Mouse (Mus musculus) forebrain, embryonic 12.5 days (tissue): Measurements from ENCODE around the gene Scgb1a1. TPM values are rescaled to one million over a fixed set of nuclear protein-coding genes. Genes with fewer than 3 reads are reported as not detected.
"Not testable (repeated sequence)": the region's sequence is repeated elsewhere in the genome, so short reads cannot be mapped to it uniquely, and the experiment has no call there.

Experiments used
- ATAC-seq: fragments of 200-750 bp; cut with Nextera tagmentation; 2 replicates; pipeline ENCODE4 v1.8.0; 2017; ENCODE audit warnings: moderate TSS enrichment; ENCODE audit not compliant: low FRiP score
- H3K27ac ChIP-seq: fragments of 300-500 bp; sonication (generic); 2 replicates; pipeline ENCODE4 v1.5.1; 2016; ENCODE audit warnings: mild to moderate bottlenecking
- H3K27me3 ChIP-seq: fragments of 300-500 bp; sonication (generic); 2 replicates; pipeline ENCODE4 v1.6.1; 2016; ENCODE audit warnings: mild to moderate bottlenecking
- H3K36me3 ChIP-seq: fragments of 300-500 bp; sonication (generic); replicated peaks from 2 replicates; pipeline ENCODE4 v1.6.1; 2016; ENCODE audit warnings: mild to moderate bottlenecking
- H3K4me1 ChIP-seq: fragments of 300-500 bp; sonication (generic); 2 replicates; pipeline ENCODE4 v1.6.1; 2016
- H3K4me2 ChIP-seq: fragments of 300-500 bp; sonication (generic); 2 replicates; pipeline ENCODE4 v1.6.1; 2016; ENCODE audit warnings: mild to moderate bottlenecking, moderate library complexity
- H3K4me3 ChIP-seq: fragments of 300-500 bp; sonication (generic); replicated peaks from 2 replicates; pipeline ENCODE4 v1.5.1; 2016; ENCODE audit warnings: mild to moderate bottlenecking
- H3K9ac ChIP-seq: fragments of 300-500 bp; sonication (generic); 2 replicates; pipeline ENCODE4 v1.6.1; 2016; ENCODE audit warnings: mild to moderate bottlenecking
- H3K9me3 ChIP-seq: fragments of 300-500 bp; sonication (generic); 2 replicates; pipeline ENCODE4 v1.6.1; 2016
- WGBS: fragments of 180-500 bp; shearing (Covaris S2); methylation state at CpG from one replicate; pipeline ENCODE4 v1.1.7; 2016; 5-methylcytosine and 5-hydroxymethylcytosine counted together
- polyA plus RNA-seq: library from polyadenylated mRNA; unstranded; fragments of >200 nt; fragmentation: Nextera tagmentation; extraction: Ambion mirVana; gene quantifications from 2 replicates; pipeline ENCODE4 v1.2.1, GENCODE M21; 2016

Gene Scgb1a1
- polyA plus RNA-seq, 1 experiment from 2014 or later, result not detected

DNA sequence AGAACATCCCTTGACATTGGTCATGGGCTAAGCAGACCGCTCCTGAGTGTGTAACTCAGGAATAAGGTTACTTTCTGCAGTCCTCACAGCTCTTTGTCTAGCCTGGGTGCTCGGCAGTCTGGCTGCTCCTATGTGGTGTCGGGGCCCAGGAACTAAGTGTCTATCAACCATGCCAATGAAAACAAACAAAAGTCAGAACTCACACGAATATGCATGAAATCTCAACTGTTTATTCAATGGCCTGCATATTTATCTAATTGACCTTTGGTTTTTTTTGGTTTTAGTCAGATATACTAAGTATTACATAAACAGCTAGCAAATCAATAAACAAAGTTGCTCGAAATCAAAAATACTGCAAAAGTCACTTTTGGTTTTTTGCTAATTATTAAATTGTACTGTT is 7.4 kb upstream of the Scgb1a1 start:
- 73% methylated on average over 5 of the region's 5 CpGs for WGBS
- no peak overlapping the region for H3K4me2 ChIP-seq
- ATAC-seq, result no peak
- H3K4me1 ChIP-seq, result no peaks in the 10 kb centered on the region
- no peak overlapping the region for H3K4me3 ChIP-seq
- no peak overlapping the region for H3K27ac ChIP-seq
- no peaks in the 10 kb centered on the region for H3K9me3 ChIP-seq
- no peaks in the 10 kb centered on the region for H3K27me3 ChIP-seq
- H3K9ac ChIP-seq, result no peak overlapping the region
- no peaks in the 10 kb centered on the region for H3K36me3 ChIP-seq

DNA sequence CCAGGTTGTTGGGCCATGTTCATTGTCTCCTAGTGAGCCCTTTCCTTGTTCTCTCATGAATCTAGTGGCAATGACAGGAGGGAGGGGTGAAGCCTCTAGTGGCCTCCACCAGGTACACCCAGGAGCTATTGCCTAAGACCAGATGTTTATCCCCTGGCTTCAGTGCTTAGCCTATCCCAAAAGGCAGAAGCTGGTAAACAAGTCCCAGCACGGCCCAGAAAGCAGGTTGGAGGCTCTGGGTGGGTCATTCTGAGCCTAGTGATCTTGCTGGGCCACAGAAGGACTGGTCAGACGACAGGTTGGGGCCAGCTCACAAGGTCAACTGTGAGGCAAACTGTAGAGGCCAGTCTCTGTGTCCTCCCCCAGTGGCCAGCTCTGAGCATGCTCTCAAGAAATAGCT is 3.0 kb upstream of the Scgb1a1 start:
- WGBS, result 64% methylated on average over 2 of the region's 2 CpGs
- H3K36me3 ChIP-seq, result no peaks in the 10 kb centered on the region
- H3K9me3 ChIP-seq, result no peaks in the 10 kb centered on the region
- H3K27ac ChIP-seq, result no peak overlapping the region
- H3K27me3 ChIP-seq, result no peaks in the 10 kb centered on the region
- H3K9ac ChIP-seq, result no peak overlapping the region
- H3K4me2 ChIP-seq, result no peak overlapping the region
- H3K4me3 ChIP-seq, result no peak overlapping the region
- no peak for ATAC-seq
- no peaks in the 10 kb centered on the region for H3K4me1 ChIP-seq

DNA sequence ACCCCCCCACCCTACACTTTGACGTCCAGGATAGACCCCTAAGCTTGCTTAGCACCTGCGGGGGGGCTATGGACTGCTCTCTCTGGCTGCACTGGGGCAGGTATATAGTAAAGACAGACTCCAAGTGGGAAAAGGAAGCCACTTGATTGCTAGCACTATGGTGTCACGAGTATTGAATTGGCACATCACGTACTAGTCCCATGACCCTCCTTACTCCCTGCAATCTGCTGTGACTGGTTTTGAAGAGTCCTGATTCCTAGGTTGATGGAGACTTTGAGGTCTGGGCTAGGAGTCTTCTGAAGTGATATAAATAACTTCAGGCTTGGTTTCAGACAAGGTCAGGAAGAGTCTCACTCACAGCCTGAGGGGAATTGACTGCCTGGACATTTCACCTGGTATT is 2.4 kb upstream of the Scgb1a1 start:
- ATAC-seq, result no peak
- no peak overlapping the region for H3K4me2 ChIP-seq
- WGBS, result 74% methylated on average over 4 of the region's 4 CpGs
- H3K27ac ChIP-seq, result no peak overlapping the region
- no peak overlapping the region for H3K4me3 ChIP-seq
- H3K36me3 ChIP-seq, result no peaks in the 10 kb centered on the region
- no peaks in the 10 kb centered on the region for H3K9me3 ChIP-seq
- H3K27me3 ChIP-seq, result no peaks in the 10 kb centered on the region
- no peaks in the 10 kb centered on the region for H3K4me1 ChIP-seq
- no peak overlapping the region for H3K9ac ChIP-seq

DNA sequence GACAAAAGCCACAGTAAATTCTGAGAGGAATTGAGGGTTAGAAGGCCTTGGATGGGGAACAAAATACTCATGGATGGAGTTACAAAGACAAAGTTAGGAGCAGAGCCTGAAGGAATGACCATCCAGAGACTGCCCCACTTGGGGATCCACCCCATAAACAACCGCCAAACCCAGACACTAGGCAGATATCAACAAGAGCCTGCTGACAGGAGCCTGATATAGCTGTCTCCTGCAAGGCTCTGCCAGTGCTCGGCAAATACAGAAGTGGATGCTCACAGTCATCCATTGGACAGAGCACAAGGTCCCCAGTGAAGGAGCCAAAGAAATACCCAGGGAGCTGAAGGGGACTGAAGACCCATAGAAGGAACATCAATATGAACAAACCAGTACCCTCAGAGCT is 3.9 kb downstream of the Scgb1a1 start:
- H3K27ac ChIP-seq, H3K4me2 ChIP-seq, H3K9ac ChIP-seq, H3K36me3 ChIP-seq, H3K9me3 ChIP-seq, ATAC-seq, H3K4me3 ChIP-seq, H3K27me3 ChIP-seq, H3K4me1 ChIP-seq: not testable (repeated sequence)
- WGBS, result 83% methylated on average over 2 of the region's 2 CpGs

DNA sequence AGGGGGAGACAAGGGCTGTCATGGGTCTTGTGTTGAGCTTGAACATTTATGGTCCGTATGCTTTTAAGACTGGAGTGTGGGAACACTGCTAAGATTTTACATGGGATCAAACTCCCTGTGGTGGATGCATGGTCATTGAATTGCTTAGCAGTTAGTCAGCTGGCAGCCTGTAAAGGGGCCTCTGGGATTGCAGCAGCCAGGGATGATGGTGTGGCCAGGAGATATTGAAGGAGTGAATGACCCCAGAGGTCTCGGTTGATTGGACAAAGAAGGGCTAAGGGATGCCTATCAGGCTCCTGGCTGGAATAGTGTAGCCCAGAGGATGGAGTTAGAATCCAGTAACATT is 4.8 kb downstream of the Scgb1a1 start:
- no peak overlapping the region for H3K27ac ChIP-seq

DNA sequence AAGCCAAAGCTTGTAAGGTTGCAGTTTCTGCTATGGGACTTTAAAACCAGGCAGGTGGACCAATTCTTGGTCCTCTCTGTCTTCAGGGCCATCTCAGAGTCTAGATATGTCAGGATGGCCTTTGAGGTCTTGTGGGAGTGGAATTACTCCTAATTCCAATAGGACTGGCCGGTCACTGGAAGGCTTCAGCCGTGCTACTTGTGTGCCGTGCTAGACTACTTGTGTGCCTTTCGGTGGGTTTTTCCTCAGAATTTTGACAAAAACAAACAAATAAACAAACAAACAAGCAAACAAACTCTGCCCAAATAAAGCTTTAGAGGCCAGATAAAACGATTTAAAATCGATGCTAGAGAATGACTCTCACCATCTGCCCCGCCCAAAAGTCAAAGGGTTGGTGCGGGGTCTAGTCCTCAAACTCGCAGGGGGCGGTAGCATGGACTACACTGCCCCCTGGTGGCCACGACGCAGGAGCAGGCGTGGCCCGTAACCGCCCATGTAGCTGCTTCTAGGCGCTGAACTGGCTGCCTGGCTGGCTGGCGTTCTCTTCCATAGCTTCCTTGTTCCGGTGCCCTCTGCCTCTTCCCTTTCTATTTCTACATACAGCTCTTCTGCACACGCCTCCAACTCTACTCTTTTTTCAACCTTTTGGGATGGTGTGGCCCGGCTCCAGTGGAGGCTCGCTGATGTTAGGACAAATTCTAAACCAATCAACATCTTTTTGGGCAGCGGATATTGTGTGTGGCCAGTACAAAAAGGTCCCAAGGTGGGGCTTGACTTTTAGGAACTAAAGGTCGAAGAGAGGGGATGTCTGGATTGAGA is 5.4 kb downstream of the Scgb1a1 start:
- 18% methylated on average over 23 of the region's 23 CpGs for WGBS
- Histone ChIP-seq H3K27me3 (peaks cover 3% of the 10 kb centered on the region), H3K27ac (no peak overlapping the region), H3K9ac (no peak overlapping the region; the same call in 1 of the 2 replicates), H3K36me3 (no peaks in the 10 kb centered on the region), H3K4me3 (0 out of 2 replicates have a peak overlapping the region, but pooled peaks have one; percentile 4), H3K4me2 (peak overlapping the region; percentile 35), H3K9me3 (no peaks in the 10 kb centered on the region), H3K4me1 (peaks cover 8% of the 10 kb centered on the region)
- peak; percentile 94 for ATAC-seq

More for the DNA sequence above, 4.8 kb downstream of the Scgb1a1 start:
- H3K9me3 ChIP-seq, result no peaks in the 10 kb centered on the region
- H3K4me2 ChIP-seq, result peak overlapping the region; percentile 35; the same call in 1 of the 2 replicates
- H3K27me3 ChIP-seq, result peaks cover 3% of the 10 kb centered on the region
- 83% methylated on average over 2 of the region's 2 CpGs for WGBS
- no peak; the same call in 1 of the 2 replicates for ATAC-seq
- H3K36me3 ChIP-seq, result no peaks in the 10 kb centered on the region
- H3K4me1 ChIP-seq, result peaks cover 8% of the 10 kb centered on the region
- no peak overlapping the region for H3K4me3 ChIP-seq
- H3K9ac ChIP-seq, result no peak overlapping the region

DNA sequence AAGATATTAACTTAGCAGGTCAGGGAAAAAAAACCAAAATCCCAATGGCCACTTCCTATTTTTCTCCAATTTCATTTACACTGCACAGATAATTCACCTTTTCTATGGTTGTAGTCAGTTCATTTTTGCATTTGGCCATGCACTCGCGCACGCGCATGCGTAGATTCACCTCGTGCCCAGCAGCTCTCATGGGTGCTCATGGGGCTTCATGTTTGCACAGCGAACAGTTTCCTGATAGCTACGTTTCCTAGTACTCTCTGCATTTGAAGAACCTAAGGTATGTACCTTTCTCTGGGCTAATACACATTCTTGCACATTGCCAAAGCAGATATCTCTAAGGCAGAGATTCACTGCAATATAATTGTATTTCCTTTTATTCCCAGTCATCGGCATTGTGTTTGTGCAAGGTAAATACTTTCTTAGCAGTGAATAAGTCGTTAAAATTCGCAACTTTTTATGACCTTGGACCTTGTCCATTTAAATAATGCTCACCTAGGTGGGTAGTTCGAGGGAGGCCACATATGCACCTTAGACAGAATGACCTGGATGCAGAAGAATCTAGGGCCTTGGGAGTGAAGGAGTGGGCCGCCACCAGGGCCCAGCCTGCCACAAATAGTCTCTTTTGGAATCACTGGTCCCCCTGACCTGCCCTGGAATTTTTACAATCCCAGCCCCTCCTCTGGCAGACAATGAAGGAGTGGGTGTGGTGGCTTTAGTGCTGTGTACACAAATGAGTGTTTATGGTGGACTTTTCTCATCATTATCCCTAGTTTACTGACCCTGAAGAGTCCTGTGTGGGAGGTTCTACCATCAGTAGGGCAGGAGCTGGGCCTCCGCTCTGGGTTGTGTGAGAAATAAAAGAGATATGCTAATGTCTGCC is 6.2 kb downstream of the Scgb1a1 start:
- ATAC-seq, result peak; percentile 24; the same call in 1 of the 2 replicates
- peaks cover 3% of the 10 kb centered on the region for H3K27me3 ChIP-seq
- H3K9me3 ChIP-seq, result no peaks in the 10 kb centered on the region
- no peak overlapping the region for H3K27ac ChIP-seq
- no peaks in the 10 kb centered on the region for H3K36me3 ChIP-seq
- H3K4me1 ChIP-seq, result peaks cover 8% of the 10 kb centered on the region
- 88% methylated on average over 14 of the region's 14 CpGs for WGBS
- no peak overlapping the region for H3K4me3 ChIP-seq
- no peak overlapping the region for H3K9ac ChIP-seq
- H3K4me2 ChIP-seq, result no peak overlapping the region

DNA sequence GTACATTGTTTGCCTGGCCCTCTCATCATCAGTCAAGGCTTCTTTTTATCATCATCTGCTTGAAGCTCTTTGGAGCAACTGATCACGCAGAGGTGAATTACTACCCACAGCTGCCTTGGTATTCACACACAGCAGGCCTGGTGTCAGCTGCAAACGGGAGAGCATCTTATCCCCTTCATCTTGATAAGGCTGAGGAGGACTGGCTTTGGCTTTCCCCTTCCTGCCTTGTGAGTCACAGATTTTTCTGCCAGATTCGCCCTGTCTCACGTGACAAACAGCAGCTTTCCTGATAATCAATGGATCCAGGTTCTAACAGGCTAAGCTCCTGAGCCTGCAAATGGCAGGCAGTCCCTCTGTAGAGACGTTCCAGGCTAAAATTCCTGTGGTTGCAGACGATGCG is 7.8 kb downstream of the Scgb1a1 start:
- H3K36me3 ChIP-seq, result no peaks in the 10 kb centered on the region
- peaks cover 8% of the 10 kb centered on the region for H3K4me1 ChIP-seq
- peaks cover 3% of the 10 kb centered on the region for H3K27me3 ChIP-seq
- no peak overlapping the region for H3K27ac ChIP-seq
- no peaks in the 10 kb centered on the region for H3K9me3 ChIP-seq
- no peak overlapping the region for H3K9ac ChIP-seq
- H3K4me3 ChIP-seq, result no peak overlapping the region
- no peak for ATAC-seq
- 47% methylated on average over 7 of the region's 7 CpGs for WGBS
- no peak overlapping the region for H3K4me2 ChIP-seq

DNA sequence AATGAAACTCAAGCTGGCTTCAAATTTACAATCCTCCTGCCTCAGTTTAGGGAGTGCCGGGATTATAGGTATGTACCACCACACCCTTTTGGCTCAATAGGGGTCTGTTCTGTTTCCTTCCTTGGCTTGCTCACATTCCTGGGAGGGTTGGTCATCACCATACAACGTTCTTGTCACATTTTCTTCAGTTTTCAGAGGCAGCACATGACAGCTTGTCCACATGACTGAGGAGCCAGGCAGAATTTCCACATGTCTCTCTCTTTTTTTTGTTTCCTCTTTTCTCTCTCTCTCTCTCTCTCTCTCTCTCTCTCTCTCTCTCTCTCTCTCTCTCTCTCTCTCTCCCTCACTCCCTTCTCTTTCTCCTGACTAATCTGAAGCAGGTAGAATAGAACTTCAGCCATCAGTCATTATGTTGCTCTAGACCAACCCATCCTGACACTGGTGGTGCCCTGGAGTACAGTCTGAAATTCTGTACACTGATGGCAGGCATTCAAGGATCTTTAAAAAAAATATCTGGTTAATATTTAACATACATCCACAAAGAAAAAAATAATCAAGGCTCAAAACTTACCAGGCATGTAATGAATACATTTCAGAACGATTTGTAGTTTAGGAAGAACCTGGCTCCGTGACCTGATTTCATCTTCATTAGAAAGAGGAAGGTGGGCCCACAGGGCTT is 10.6 kb downstream of the Scgb1a1 start:
- H3K27ac ChIP-seq, result no peak overlapping the region
- no peak overlapping the region for H3K4me2 ChIP-seq
- 79% methylated on average over 4 of the region's 4 CpGs for WGBS

DNA sequence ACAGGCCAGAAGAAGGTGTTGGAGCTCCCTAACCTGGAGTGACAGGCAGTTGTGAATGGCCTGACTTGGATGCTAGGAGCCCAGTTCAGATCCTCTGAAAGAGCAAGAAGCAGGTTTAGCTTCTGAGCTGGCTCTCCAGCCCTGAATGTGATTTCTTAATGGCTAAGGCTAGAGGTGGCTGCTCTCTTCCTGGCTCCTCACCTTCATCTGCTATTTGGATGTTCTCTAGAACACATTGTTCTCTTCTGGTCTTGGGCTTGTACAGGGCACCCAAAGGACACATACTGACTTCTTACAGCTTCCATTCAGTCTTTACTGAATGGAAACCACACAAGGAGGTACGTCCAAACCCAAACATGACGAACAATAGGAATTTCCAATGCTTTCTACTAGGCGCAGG is 11.7 kb downstream of the Scgb1a1 start:
- H3K9me3 ChIP-seq, result no peaks in the 10 kb centered on the region
- H3K4me3 ChIP-seq, result no peak overlapping the region
- H3K9ac ChIP-seq, result no peak overlapping the region
- H3K4me2 ChIP-seq, result no peak overlapping the region
- no peaks in the 10 kb centered on the region; the same call in 1 of the 2 replicates for H3K27me3 ChIP-seq
- no peak overlapping the region for H3K27ac ChIP-seq
- H3K4me1 ChIP-seq, result peaks cover 9% of the 10 kb centered on the region
- no peak for ATAC-seq
- no peaks in the 10 kb centered on the region for H3K36me3 ChIP-seq
- WGBS, result 94% methylated on average over 3 of the region's 3 CpGs

More for the DNA sequence above, 10.6 kb downstream of the Scgb1a1 start:
- ATAC-seq, result no peak
- Histone ChIP-seq H3K27me3 (no peaks in the 10 kb centered on the region; the same call in 1 of the 2 replicates), H3K4me3 (no peak overlapping the region), H3K36me3 (no peaks in the 10 kb centered on the region), H3K9me3 (no peaks in the 10 kb centered on the region), H3K4me1 (peaks cover 3% of the 10 kb centered on the region; the same call in 1 of the 2 replicates), H3K9ac (no peak overlapping the region)

DNA sequence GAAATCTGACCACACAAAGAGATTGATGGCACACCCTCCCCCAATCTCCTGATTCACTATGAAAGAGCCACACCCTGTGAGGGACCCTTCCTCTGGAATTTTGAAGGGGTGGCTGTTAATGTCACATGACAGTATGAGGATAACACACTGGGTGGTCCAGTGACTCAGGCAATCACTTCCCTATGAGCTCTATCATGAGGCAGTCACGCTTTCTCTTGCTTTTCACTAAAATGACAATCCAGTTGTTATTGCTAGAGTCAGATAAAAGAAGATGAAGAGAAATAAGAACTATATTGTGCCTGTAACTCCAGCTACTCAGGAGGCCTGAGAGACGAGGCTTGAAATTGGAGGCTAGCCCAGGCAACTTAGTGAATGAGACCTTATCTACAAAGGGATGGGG is 12.2 kb downstream of the Scgb1a1 start:
- 76% methylated on average over 2 of the region's 2 CpGs for WGBS

DNA sequence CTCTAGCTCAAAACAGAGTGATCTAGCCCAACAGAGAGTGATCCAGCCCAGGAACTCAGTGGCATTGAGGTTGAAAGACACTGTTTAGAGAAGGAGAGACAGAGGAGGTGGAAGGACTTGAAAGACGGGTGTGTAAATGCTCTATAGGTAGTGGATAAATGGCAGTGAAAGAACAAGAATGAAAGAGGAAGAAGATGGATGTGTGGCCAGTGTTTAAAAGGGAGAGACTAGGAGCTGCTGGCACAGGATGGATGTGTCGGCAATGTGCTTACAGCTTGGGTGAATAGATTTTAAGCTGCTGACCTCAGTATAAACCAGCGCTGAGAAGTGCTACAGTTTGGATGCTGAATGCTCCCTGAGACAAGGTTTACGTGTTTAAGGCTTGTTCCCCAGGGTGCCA is 13.3 kb downstream of the Scgb1a1 start:
- 80% methylated on average over 4 of the region's 4 CpGs for WGBS
- ATAC-seq, result no peak

More for the DNA sequence above, 12.2 kb downstream of the Scgb1a1 start:
- H3K27ac ChIP-seq, result no peak overlapping the region
- ATAC-seq, result no peak
- H3K9ac ChIP-seq, result no peak overlapping the region
- no peaks in the 10 kb centered on the region for H3K9me3 ChIP-seq
- H3K36me3 ChIP-seq, result no peaks in the 10 kb centered on the region
- H3K4me1 ChIP-seq, result peaks cover 9% of the 10 kb centered on the region
- H3K4me3 ChIP-seq, result no peak overlapping the region
- H3K27me3 ChIP-seq, result no peaks in the 10 kb centered on the region; the same call in 1 of the 2 replicates
- no peak overlapping the region for H3K4me2 ChIP-seq

More for the DNA sequence above, 13.3 kb downstream of the Scgb1a1 start:
- Histone ChIP-seq H3K27ac (no peak overlapping the region), H3K9me3 (no peaks in the 10 kb centered on the region), H3K36me3 (no peaks in the 10 kb centered on the region), H3K4me3 (no peak overlapping the region), H3K4me2 (no peak overlapping the region), H3K4me1 (peaks cover 9% of the 10 kb centered on the region), H3K9ac (no peak overlapping the region), H3K27me3 (no peaks in the 10 kb centered on the region; the same call in 1 of the 2 replicates)
